Mouse (Mus musculus): ENCODE data around the gene Serpinc1. TPM values are rescaled to one million over a fixed set of nuclear protein-coding genes. Genes with fewer than 3 reads are reported as not detected.
"Not testable (repeated sequence)": the region's sequence is repeated elsewhere in the genome, so short reads cannot be mapped to it uniquely, and the experiment has no call there.

Serpinc1 gene
- polyA plus RNA-seq, 1 experiment, result 2.2 TPM

- H3K4me1 ChIP-seq (ENCODE audit: control insufficient read depth), result no peaks in the 10 kb centered on the region
- no peaks in the 10 kb centered on the region for H3K27me3 ChIP-seq (ENCODE audit: control insufficient read depth)
- no peaks in the 10 kb centered on the region for H3K9me3 ChIP-seq (ENCODE audit: control insufficient read depth, low read length)
- TF ChIP-seq TAL1 (IDR thresholded peaks at IDR 0.05; ENCODE audit: low read length) (no peak), GATA1 (IDR thresholded peaks at IDR 0.05; ENCODE audit: low read length) (no peak)
- no peak overlapping the region for H3K4me3 ChIP-seq (replicated peaks)
- peaks cover 10% of the 10 kb centered on the region; the same call in 1 of the 2 replicates for H3K36me3 ChIP-seq (ENCODE audit: control insufficient read depth)
Measured at GRCm38 (mm10) chr1:161006471-161006870, 28.1 kb downstream of the Serpinc1 start.

GRCm38 (mm10) chr1:161008038-161008437 lies 29.7 kb downstream of the Serpinc1 start:
- H3K36me3 ChIP-seq (ENCODE audit: control insufficient read depth), result peaks cover 12% of the 10 kb centered on the region
- TF ChIP-seq GATA1 (IDR thresholded peaks at IDR 0.05; ENCODE audit: low read length) (no peak), TAL1 (IDR thresholded peaks at IDR 0.05; ENCODE audit: low read length) (no peak)
- no peaks in the 10 kb centered on the region for H3K4me1 ChIP-seq (ENCODE audit: control insufficient read depth)
- H3K27me3 ChIP-seq (ENCODE audit: control insufficient read depth), result no peaks in the 10 kb centered on the region
- H3K4me3 ChIP-seq (replicated peaks), result no peak overlapping the region
- no peaks in the 10 kb centered on the region for H3K9me3 ChIP-seq (ENCODE audit: control insufficient read depth, low read length)

- H3K36me3 ChIP-seq (ENCODE audit: control insufficient read depth), result peaks cover 6% of the 10 kb centered on the region
- no peaks in the 10 kb centered on the region for H3K9me3 ChIP-seq (ENCODE audit: control insufficient read depth, low read length)
- no peaks in the 10 kb centered on the region for H3K27me3 ChIP-seq (ENCODE audit: control insufficient read depth)
- no peak for TF ChIP-seq TAL1 (IDR thresholded peaks at IDR 0.05; ENCODE audit: low read length)
- no peak for TF ChIP-seq GATA1 (IDR thresholded peaks at IDR 0.05; ENCODE audit: low read length)
- no peak overlapping the region for H3K4me3 ChIP-seq (replicated peaks)
- H3K4me1 ChIP-seq (ENCODE audit: control insufficient read depth), result no peaks in the 10 kb centered on the region
Measured at GRCm38 (mm10) chr1:161010436-161010835, 32.1 kb downstream of the Serpinc1 start.

GRCm38 (mm10) chr1:161016378-161016777 lies 38.0 kb downstream of the Serpinc1 start:
- no peaks in the 10 kb centered on the region for H3K9me3 ChIP-seq (ENCODE audit: control insufficient read depth, low read length)
- TF ChIP-seq TAL1 (IDR thresholded peaks at IDR 0.05; ENCODE audit: low read length) (no peak), GATA1 (IDR thresholded peaks at IDR 0.05; ENCODE audit: low read length) (no peak)

GRCm38 (mm10) chr1:161020051-161020450 lies 41.7 kb downstream of the Serpinc1 start:
- Histone ChIP-seq H3K4me1 (ENCODE audit: control insufficient read depth) (no peaks in the 10 kb centered on the region), H3K9me3 (ENCODE audit: control insufficient read depth, low read length) (no peaks in the 10 kb centered on the region), H3K36me3 (ENCODE audit: control insufficient read depth) (peaks cover 13% of the 10 kb centered on the region), H3K4me3 (replicated peaks) (no peak overlapping the region), H3K27me3 (ENCODE audit: control insufficient read depth) (no peaks in the 10 kb centered on the region)
- no peak for TF ChIP-seq TAL1 (IDR thresholded peaks at IDR 0.05; ENCODE audit: low read length)
- TF ChIP-seq GATA1 (IDR thresholded peaks at IDR 0.05; ENCODE audit: low read length), result no peak

More at GRCm38 (mm10) chr1:161016378-161016777, 38.0 kb downstream of the Serpinc1 start:
- Histone ChIP-seq H3K27me3 (ENCODE audit: control insufficient read depth) (no peaks in the 10 kb centered on the region), H3K4me3 (replicated peaks) (no peak overlapping the region), H3K36me3 (ENCODE audit: control insufficient read depth) (peaks cover 15% of the 10 kb centered on the region), H3K4me1 (ENCODE audit: control insufficient read depth) (no peaks in the 10 kb centered on the region)

GRCm38 (mm10) chr1:161025410-161026210 lies 47.2 kb downstream of the Serpinc1 start:
- peaks cover 3% of the 10 kb centered on the region for H3K4me1 ChIP-seq (ENCODE audit: control insufficient read depth)
- TF ChIP-seq TAL1 (IDR thresholded peaks at IDR 0.05; ENCODE audit: low read length) (no peak), GATA1 (IDR thresholded peaks at IDR 0.05; ENCODE audit: low read length) (no peak)
- peaks cover 5% of the 10 kb centered on the region; the same call in 1 of the 2 replicates for H3K36me3 ChIP-seq (ENCODE audit: control insufficient read depth)
- H3K27me3 ChIP-seq (ENCODE audit: control insufficient read depth), result no peaks in the 10 kb centered on the region
- no peaks in the 10 kb centered on the region for H3K9me3 ChIP-seq (ENCODE audit: control insufficient read depth, low read length)
- H3K4me3 ChIP-seq (replicated peaks), result no peak overlapping the region

- Histone ChIP-seq H3K27me3 (ENCODE audit: control insufficient read depth) (no peaks in the 10 kb centered on the region), H3K4me1 (ENCODE audit: control insufficient read depth) (peaks cover 9% of the 10 kb centered on the region), H3K36me3 (ENCODE audit: control insufficient read depth) (peaks cover 16% of the 10 kb centered on the region), H3K4me3 (replicated peaks) (no peak overlapping the region), H3K9me3 (ENCODE audit: control insufficient read depth, low read length) (no peaks in the 10 kb centered on the region)
- TF ChIP-seq TAL1 (IDR thresholded peaks at IDR 0.05; ENCODE audit: low read length) (no peak), GATA1 (IDR thresholded peaks at IDR 0.05; ENCODE audit: low read length) (no peak)
Measured at GRCm38 (mm10) chr1:161027196-161027595, 48.8 kb downstream of the Serpinc1 start.

GRCm38 (mm10) chr1:161028427-161028826 lies 50.0 kb downstream of the Serpinc1 start:
- H3K4me1 ChIP-seq (ENCODE audit: control insufficient read depth), result peaks cover 21% of the 10 kb centered on the region
- H3K4me3 ChIP-seq (replicated peaks); H3K27me3 ChIP-seq (ENCODE audit: control insufficient read depth); H3K9me3 ChIP-seq (ENCODE audit: control insufficient read depth, low read length): not testable (repeated sequence)
- peaks cover 20% of the 10 kb centered on the region for H3K36me3 ChIP-seq (ENCODE audit: control insufficient read depth)

- no peaks in the 10 kb centered on the region for H3K9me3 ChIP-seq (ENCODE audit: control insufficient read depth, low read length)
- TF ChIP-seq TAL1 (IDR thresholded peaks at IDR 0.05; ENCODE audit: low read length), result no peak
- no peak for TF ChIP-seq GATA1 (IDR thresholded peaks at IDR 0.05; ENCODE audit: low read length)
Measured at GRCm38 (mm10) chr1:161030058-161030457, 51.7 kb downstream of the Serpinc1 start.

More at GRCm38 (mm10) chr1:161030058-161030457, 51.7 kb downstream of the Serpinc1 start:
- H3K27me3 ChIP-seq (ENCODE audit: control insufficient read depth), result no peaks in the 10 kb centered on the region
- H3K36me3 ChIP-seq (ENCODE audit: control insufficient read depth), result peaks cover 20% of the 10 kb centered on the region
- H3K4me1 ChIP-seq (ENCODE audit: control insufficient read depth), result peaks cover 33% of the 10 kb centered on the region
- H3K4me3 ChIP-seq (replicated peaks), result no peak overlapping the region
